Mouse (Mus musculus) heart, adult 11 months (tissue): ENCODE measurements around the gene Scap.
"Not testable (repeated sequence)": the region's sequence is repeated elsewhere in the genome, so short reads cannot be mapped to it uniquely, and the experiment has no call there.

Experiments
- DNase-seq: peaks from one replicate; pipeline ENCODE4 v3.0.0; 2022

The Scap gene

GRCm38 (mm10) chr9:110390843-110391242 lies 57.8 kb downstream of the Scap start:
- DNase-seq = no peak

GRCm38 (mm10) chr9:110393295-110393694 lies 60.2 kb downstream of the Scap start:
- no peak for DNase-seq

GRCm38 (mm10) chr9:110400650-110401049 lies 67.6 kb downstream of the Scap start:
- peak; percentile 98 for DNase-seq

GRCm38 (mm10) chr9:110402731-110403130 lies 69.6 kb downstream of the Scap start:
- DNase-seq = no peak

GRCm38 (mm10) chr9:110403240-110403639 lies 70.2 kb downstream of the Scap start:
- DNase-seq = not testable (repeated sequence)

GRCm38 (mm10) chr9:110407311-110408098 lies 74.4 kb downstream of the Scap start:
- DNase-seq = no peak

GRCm38 (mm10) chr9:110408099-110408773 lies 75.1 kb downstream of the Scap start, which contains the start of gene Ptpn23:
Gene Ptpn23, minus strand, starts transcription at chr9:110408213.
- peak; percentile 100 for DNase-seq

GRCm38 (mm10) chr9:110410908-110411887 lies 78.1 kb downstream of the Scap start:
- DNase-seq = peak; percentile 96

- no peak for DNase-seq
These were observed 79.8 kb downstream of the Scap start for GRCm38 (mm10) chr9:110412926-110413325.

GRCm38 (mm10) chr9:110413785-110414184 lies 80.7 kb downstream of the Scap start:
- DNase-seq = no peak

- DNase-seq = peak; percentile 76
These were observed 86.5 kb downstream of the Scap start, which contains the start of gene Ngp for GRCm38 (mm10) chr9:110419511-110420112. Gene Ngp, plus strand, starts transcription at chr9:110419747.

GRCm38 (mm10) chr9:110431241-110431640 lies 98.2 kb downstream of the Scap start:
- DNase-seq = peak; percentile 77

GRCm38 (mm10) chr9:110433045-110433444 lies 100.0 kb downstream of the Scap start:
- no peak for DNase-seq
